Mouse (Mus musculus) hindbrain, embryonic 10.5 days (tissue): ENCODE measurements around the gene Arpc3. TPM values are rescaled to one million over a fixed set of nuclear protein-coding genes. Genes with fewer than 3 reads are reported as not detected.
"Not testable (repeated sequence)": the region's sequence is repeated elsewhere in the genome, so short reads cannot be mapped to it uniquely, and the experiment has no call there.

Experiments used
- DNase-seq: peaks from one replicate; pipeline ENCODE4 v3.0.0-alpha.2; 2017; ENCODE audit warnings: low spot score
- H3K27ac ChIP-seq: fragments of 300-500 bp; sonication (generic); 2 replicates; pipeline ENCODE4 v1.5.1; 2016; ENCODE audit warnings: mild to moderate bottlenecking, moderate library complexity
- H3K27me3 ChIP-seq: fragments of 300-500 bp; sonication (generic); 2 replicates; pipeline ENCODE4 v1.6.1; 2016; ENCODE audit warnings: mild to moderate bottlenecking; ENCODE audit not compliant: poor library complexity, insufficient read depth, severe bottlenecking
- H3K36me3 ChIP-seq: fragments of 300-500 bp; sonication (generic); 2 replicates; pipeline ENCODE4 v1.6.1; 2016; ENCODE audit warnings: mild to moderate bottlenecking, moderate library complexity
- H3K4me1 ChIP-seq: fragments of 300-500 bp; sonication (generic); replicated peaks from 2 replicates; pipeline ENCODE4 v1.6.1; 2016; ENCODE audit warnings: mild to moderate bottlenecking
- H3K4me3 ChIP-seq: fragments of 300-500 bp; sonication (generic); 2 replicates; pipeline ENCODE4 v1.5.1; 2016; ENCODE audit warnings: mild to moderate bottlenecking, moderate library complexity
- H3K9me3 ChIP-seq: fragments of 300-500 bp; sonication (generic); 2 replicates; pipeline ENCODE4 v1.6.1; 2016; ENCODE audit warnings: mild to moderate bottlenecking, moderate library complexity
- WGBS: fragments of 180-500 bp; shearing (Covaris S2); methylation state at CpG from one replicate; pipeline ENCODE4 v1.1.7; 2016; 5-methylcytosine and 5-hydroxymethylcytosine counted together
- polyA plus RNA-seq: library from polyadenylated mRNA; unstranded; fragments of >200 nt; fragmentation: Nextera tagmentation; extraction: Ambion mirVana; gene quantifications from 2 replicates; pipeline ENCODE4 v1.2.1, GENCODE M21; 2016

Gene Arpc3
- polyA plus RNA-seq, 1 experiment from 2014 or later, result 90.2 TPM

GRCm38 (mm10) chr5:122452194-122452593 lies 60.5 kb downstream of the Arpc3 start:
- Histone ChIP-seq H3K27me3 (no peaks in the 10 kb centered on the region), H3K4me1 (peaks cover 15% of the 10 kb centered on the region), H3K9me3 (no peaks in the 10 kb centered on the region), H3K36me3 (peaks cover 84% of the 10 kb centered on the region), H3K4me3 (no peak overlapping the region), H3K27ac (no peak overlapping the region)
- no peak for DNase-seq
- 85% methylated on average over 7 of the region's 7 CpGs for WGBS

DNA sequence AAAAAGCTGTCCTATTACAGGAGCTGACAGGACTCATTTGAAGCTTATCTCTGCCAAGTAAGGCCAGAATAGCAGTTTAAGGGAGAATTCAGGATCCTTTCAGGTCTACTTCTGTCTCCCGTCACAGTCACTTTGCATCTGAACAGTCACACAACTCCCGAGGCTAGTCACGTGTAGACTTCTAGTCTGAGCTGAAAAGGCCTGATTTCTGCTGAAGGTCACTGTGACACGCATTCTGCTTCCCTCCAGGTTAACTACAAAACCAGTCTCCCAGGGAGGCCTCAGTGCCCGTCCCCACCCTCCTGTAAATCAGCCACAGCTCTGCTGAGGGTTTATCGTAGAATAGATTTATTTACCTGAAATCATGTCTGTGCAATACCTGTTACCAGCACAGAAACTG lies 61.5 kb downstream of the Arpc3 start:
- WGBS, result 84% methylated on average over 6 of the region's 6 CpGs
- peaks cover 87% of the 10 kb centered on the region for H3K36me3 ChIP-seq
- H3K27ac ChIP-seq, result no peak overlapping the region
- H3K4me1 ChIP-seq, result peaks cover 15% of the 10 kb centered on the region
- no peak overlapping the region for H3K4me3 ChIP-seq
- no peaks in the 10 kb centered on the region for H3K27me3 ChIP-seq
- DNase-seq, result no peak
- no peaks in the 10 kb centered on the region for H3K9me3 ChIP-seq

GRCm38 (mm10) chr5:122454442-122454841 lies 62.8 kb downstream of the Arpc3 start:
- Histone ChIP-seq H3K27me3 (no peaks in the 10 kb centered on the region), H3K9me3 (no peaks in the 10 kb centered on the region), H3K4me1 (peaks cover 14% of the 10 kb centered on the region), H3K36me3 (peaks cover 88% of the 10 kb centered on the region), H3K4me3 (no peak overlapping the region), H3K27ac (no peak overlapping the region)
- WGBS, result 97% methylated on average over 4 of the region's 4 CpGs
- no peak for DNase-seq

- H3K36me3 ChIP-seq, result peaks cover 92% of the 10 kb centered on the region
- no peak overlapping the region for H3K4me3 ChIP-seq
- no peak for DNase-seq
- peaks cover 10% of the 10 kb centered on the region for H3K4me1 ChIP-seq
- 96% methylated on average over 3 of the region's 3 CpGs for whole genome bisulfite sequencing
- H3K27me3 ChIP-seq, result no peaks in the 10 kb centered on the region
- no peak overlapping the region for H3K27ac ChIP-seq
- H3K9me3 ChIP-seq, result no peaks in the 10 kb centered on the region
These were observed 63.2 kb downstream of the Arpc3 start for GRCm38 (mm10) chr5:122454883-122455282.

- H3K4me3 ChIP-seq, result no peak overlapping the region
- DNase-seq, result no peak
- peaks cover 99% of the 10 kb centered on the region for H3K36me3 ChIP-seq
- H3K9me3 ChIP-seq, result no peaks in the 10 kb centered on the region
- H3K4me1 ChIP-seq, result peaks cover 4% of the 10 kb centered on the region
- no peak overlapping the region for H3K27ac ChIP-seq
- no peaks in the 10 kb centered on the region for H3K27me3 ChIP-seq
- WGBS, result 95% methylated on average over 3 of the region's 3 CpGs
These were observed 63.9 kb downstream of the Arpc3 start for GRCm38 (mm10) chr5:122455584-122455983.

GRCm38 (mm10) chr5:122457054-122457453 lies 65.4 kb downstream of the Arpc3 start:
- DNase-seq, H3K9me3 ChIP-seq, H3K4me3 ChIP-seq, H3K27me3 ChIP-seq, H3K27ac ChIP-seq, H3K4me1 ChIP-seq: not testable (repeated sequence)
- peaks cover 100% of the 10 kb centered on the region for H3K36me3 ChIP-seq
- WGBS, result 88% methylated on average over 9 of the region's 9 CpGs

DNA sequence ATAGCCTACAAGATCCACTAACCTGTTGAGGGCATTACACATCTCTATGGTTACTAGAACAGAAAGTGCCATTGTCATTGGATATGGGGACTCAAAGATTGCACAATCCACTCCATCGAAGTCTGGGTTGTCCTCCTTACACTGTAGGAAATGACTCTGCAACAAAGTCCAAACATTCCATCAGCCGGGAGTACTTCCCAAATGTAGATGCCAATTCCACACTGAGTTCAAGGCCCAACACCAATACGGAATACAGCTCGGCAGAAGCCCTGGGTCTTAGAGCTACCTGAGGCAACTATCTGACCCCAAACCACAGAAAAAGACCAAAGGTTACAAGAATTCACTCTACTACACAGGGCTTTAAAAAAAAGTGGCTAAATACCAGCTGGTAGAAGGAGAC lies 66.4 kb downstream of the Arpc3 start:
- no peak for DNase-seq
- Histone ChIP-seq H3K4me3 (no peak overlapping the region), H3K36me3 (peaks cover 100% of the 10 kb centered on the region), H3K27ac (no peak overlapping the region), H3K4me1 (no peaks in the 10 kb centered on the region), H3K9me3 (no peaks in the 10 kb centered on the region), H3K27me3 (no peaks in the 10 kb centered on the region)
- 94% methylated on average over 4 of the region's 4 CpGs for WGBS

GRCm38 (mm10) chr5:122459335-122459734 lies 67.7 kb downstream of the Arpc3 start:
- H3K4me3 ChIP-seq, result no peak overlapping the region
- no peaks in the 10 kb centered on the region for H3K4me1 ChIP-seq
- DNase-seq, result no peak
- H3K36me3 ChIP-seq, result peaks cover 100% of the 10 kb centered on the region
- 90% methylated on average over 5 of the region's 5 CpGs for WGBS
- H3K27me3 ChIP-seq, result no peaks in the 10 kb centered on the region
- no peak overlapping the region for H3K27ac ChIP-seq
- H3K9me3 ChIP-seq, result no peaks in the 10 kb centered on the region

GRCm38 (mm10) chr5:122460656-122461055 lies 69.0 kb downstream of the Arpc3 start:
- 89% methylated on average over 11 of the region's 11 CpGs for WGBS
- H3K27me3 ChIP-seq, result no peaks in the 10 kb centered on the region
- no peaks in the 10 kb centered on the region for H3K9me3 ChIP-seq
- no peaks in the 10 kb centered on the region for H3K4me1 ChIP-seq
- H3K27ac ChIP-seq, result no peak overlapping the region
- no peak for DNase-seq
- H3K4me3 ChIP-seq, result no peak overlapping the region
- peaks cover 100% of the 10 kb centered on the region for H3K36me3 ChIP-seq

GRCm38 (mm10) chr5:122461431-122461830 lies 69.8 kb downstream of the Arpc3 start:
- Histone ChIP-seq H3K27me3 (no peaks in the 10 kb centered on the region), H3K4me1 (no peaks in the 10 kb centered on the region), H3K9me3 (no peaks in the 10 kb centered on the region), H3K36me3 (peaks cover 100% of the 10 kb centered on the region), H3K27ac (no peak overlapping the region), H3K4me3 (no peak overlapping the region)
- 97% methylated on average over 9 of the region's 9 CpGs for WGBS
- DNase-seq, result no peak

Other genes with a start within 250 kb of the Arpc3 start
- 311 and 319 TPM in 2 replicates for gene Ppp1cc, start 233.6 kb upstream of the Arpc3 start, polyA plus RNA-seq
- 9.6 and 11.9 TPM in 2 replicates for gene Hvcn1, start 185.1 kb upstream of the Arpc3 start, polyA plus RNA-seq
- gene Tctn1, start 127.4 kb upstream of the Arpc3 start, polyA plus RNA-seq, result 5.2 and 6.0 TPM in 2 replicates
- 6.5 and 8.4 TPM in 2 replicates for gene Pptc7, start 107.5 kb upstream of the Arpc3 start, polyA plus RNA-seq
- gene Rad9b, start 37.6 kb upstream of the Arpc3 start, polyA plus RNA-seq, result 8.1 and 9.7 TPM in 2 replicates
- gene Vps29, start 37.5 kb upstream of the Arpc3 start, polyA plus RNA-seq, result 211 and 225 TPM in 2 replicates
- 67.7 and 78.8 TPM in 2 replicates for gene Gpn3, start 20.0 kb upstream of the Arpc3 start, polyA plus RNA-seq
- gene Fam216a, start 19.5 kb upstream of the Arpc3 start, polyA plus RNA-seq, result 90.4 and 109 TPM in 2 replicates
- 52.0 and 54.8 TPM in 2 replicates for gene Anapc7, start 29.8 kb downstream of the Arpc3 start, polyA plus RNA-seq
- 38.8 and 41.9 TPM in 2 replicates for gene Atp2a2, start 110.3 kb downstream of the Arpc3 start, polyA plus RNA-seq
- 39.6 and 45.3 TPM in 2 replicates for gene Ift81, start 222.6 kb downstream of the Arpc3 start, polyA plus RNA-seq